Mouse (Mus musculus) thymus, adult 2 months (tissue): ENCODE results near the gene Btbd17.

Experiments used
- CTCF ChIP-seq: fragments of 200-500 bp; IDR thresholded peaks from 2 replicates; pipeline ENCODE4 v1.5.1; 2012; ENCODE audit warnings: mild to moderate bottlenecking, control low read depth, low read length, moderate library complexity, borderline replicate concordance; ENCODE audit not compliant: control insufficient read depth, poor library complexity, insufficient read depth; ENCODE audit errors: extremely low read depth
- POLR2A ChIP-seq: fragments of 200-500 bp; IDR thresholded peaks from 2 replicates; pipeline ENCODE4 v1.6.1; 2012; ENCODE audit warnings: mild to moderate bottlenecking, low read length, control low read depth, moderate library complexity; ENCODE audit not compliant: control insufficient read depth, poor library complexity, insufficient read depth; ENCODE audit errors: extremely low read depth

- TF ChIP-seq POLR2A = no peak
- TF ChIP-seq CTCF = no peak
These were observed 37.4 kb upstream of the Btbd17 start for GRCm38 (mm10) chr11:114833166-114833565.
